Mouse (Mus musculus) stomach, postnatal 0 days (tissue): ENCODE data around the gene Tnnt1. TPM values are rescaled to one million over a fixed set of nuclear protein-coding genes. Genes with fewer than 3 reads are reported as not detected.

Experiments used
- ATAC-seq: fragments of 200-750 bp; cut with Nextera tagmentation; 2 replicates; pipeline ENCODE4 v1.8.0; 2017; ENCODE audit not compliant: low FRiP score, low TSS enrichment
- DNase-seq: peaks from one replicate; pipeline ENCODE4 v3.0.0-alpha.2; 2016; ENCODE audit warnings: low spot score
- H3K27ac ChIP-seq: fragments of 300-500 bp; sonication (generic); replicated peaks from 2 replicates; pipeline ENCODE4 v1.5.1; 2014; ENCODE audit warnings: mild to moderate bottlenecking, control low read depth
- H3K27me3 ChIP-seq: fragments of 300-500 bp; sonication (generic); 2 replicates; pipeline ENCODE4 v1.6.1; 2014; ENCODE audit warnings: low read length; ENCODE audit not compliant: control insufficient read depth, insufficient read depth
- H3K36me3 ChIP-seq: fragments of 300-500 bp; sonication (generic); 2 replicates; pipeline ENCODE4 v1.6.1; 2014; ENCODE audit warnings: low read length, mixed read lengths; ENCODE audit not compliant: control insufficient read depth, insufficient read depth
- H3K4me1 ChIP-seq: fragments of 300-500 bp; sonication (generic); replicated peaks from 2 replicates; pipeline ENCODE4 v1.6.1; 2014; ENCODE audit warnings: antibody characterized with exemption; ENCODE audit not compliant: control insufficient read depth, insufficient read depth
- H3K4me2 ChIP-seq: fragments of 300-500 bp; sonication (generic); replicated peaks from 2 replicates; pipeline ENCODE4 v1.6.1; 2014; ENCODE audit warnings: low read depth, mild to moderate bottlenecking, control low read depth, moderate library complexity
- H3K4me3 ChIP-seq: fragments of 300-500 bp; sonication (generic); 2 replicates; pipeline ENCODE4 v1.5.1; 2014; ENCODE audit warnings: low read depth, low read length, control low read depth
- H3K9ac ChIP-seq: fragments of 300-500 bp; sonication (generic); 2 replicates; pipeline ENCODE4 v1.6.1; 2014; ENCODE audit warnings: mild to moderate bottlenecking, low read length, control low read depth, mixed read lengths
- H3K9me3 ChIP-seq: fragments of 300-500 bp; sonication (generic); 2 replicates; pipeline ENCODE4 v1.6.1; 2016; ENCODE audit warnings: low read length; ENCODE audit not compliant: control insufficient read depth
- CTCF ChIP-seq: IDR thresholded peaks from 2 replicates; pipeline ENCODE4 v1.5.1; 2016; ENCODE audit warnings: antibody characterized with exemption, low read depth, mild to moderate bottlenecking, moderate library complexity
- EP300 ChIP-seq: optimal IDR thresholded peaks from 2 replicates; pipeline ENCODE3; 2016; ENCODE audit warnings: antibody characterized with exemption
- WGBS: fragments of 180-500 bp; shearing (Covaris S2); extraction: QIAGEN DNeasy Blood & Tissue Kit; methylation state at CpG from one replicate; pipeline ENCODE4 v1.1.7; 2014; 5-methylcytosine and 5-hydroxymethylcytosine counted together
- polyA plus RNA-seq: library from polyadenylated mRNA; unstranded; fragments of >200 nt; fragmentation: Nextera tagmentation; extraction: Ambion mirVana; gene quantifications from 2 replicates; pipeline ENCODE4 v1.2.1, GENCODE M21; 2015

Gene Tnnt1
- polyA plus RNA-seq, 1 experiment from 2014 or later = 15.5 TPM

DNA sequence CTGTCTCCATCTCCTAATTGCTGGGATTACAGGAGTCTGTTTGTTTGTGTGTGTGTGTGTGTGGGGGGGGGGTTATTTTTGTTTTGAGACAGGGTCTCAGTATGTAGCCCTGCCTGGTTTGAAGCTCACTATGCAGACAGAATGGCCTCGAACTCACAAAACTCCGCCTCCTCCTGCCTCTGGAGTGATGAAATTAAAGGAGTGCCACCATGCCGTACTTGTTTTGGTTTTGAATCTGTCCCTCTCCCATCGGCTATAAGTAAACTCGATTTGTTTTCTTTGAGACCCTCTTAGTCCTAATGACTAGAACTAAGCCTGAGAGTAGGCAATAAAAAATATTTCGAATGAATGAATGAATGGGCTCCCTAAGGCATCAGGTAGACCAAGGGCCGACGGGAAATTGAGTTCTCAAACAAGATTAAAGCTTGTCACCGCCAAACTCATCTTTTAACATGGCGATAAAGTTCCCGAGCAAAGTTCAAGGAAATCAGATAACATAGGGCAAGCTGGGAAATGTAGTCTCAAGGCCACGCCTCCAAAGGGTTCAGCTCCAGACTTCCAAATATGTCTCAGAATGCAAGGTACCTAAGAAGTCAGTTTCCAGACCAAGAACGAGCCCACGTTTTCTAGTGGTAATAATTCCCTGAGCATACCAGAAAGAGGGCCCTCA is 13.6 kb downstream of the Tnnt1 start:
- Histone ChIP-seq H3K4me2 (peak overlapping the region; percentile 72), H3K9ac (no peak overlapping the region), H3K9me3 (no peaks in the 10 kb centered on the region), H3K4me3 (peak overlapping the region; percentile 87), H3K27ac (0 out of 2 replicates have a peak overlapping the region, but pooled peaks have one; percentile 96), H3K4me1 (peaks cover 8% of the 10 kb centered on the region), H3K36me3 (no peaks in the 10 kb centered on the region), H3K27me3 (no peaks in the 10 kb centered on the region)
- ATAC-seq (no peak), DNase-seq (no peak)
- 9% methylated on average over 14 of the region's 14 CpGs for WGBS
- no peak for TF ChIP-seq EP300
- no peak for TF ChIP-seq CTCF

DNA sequence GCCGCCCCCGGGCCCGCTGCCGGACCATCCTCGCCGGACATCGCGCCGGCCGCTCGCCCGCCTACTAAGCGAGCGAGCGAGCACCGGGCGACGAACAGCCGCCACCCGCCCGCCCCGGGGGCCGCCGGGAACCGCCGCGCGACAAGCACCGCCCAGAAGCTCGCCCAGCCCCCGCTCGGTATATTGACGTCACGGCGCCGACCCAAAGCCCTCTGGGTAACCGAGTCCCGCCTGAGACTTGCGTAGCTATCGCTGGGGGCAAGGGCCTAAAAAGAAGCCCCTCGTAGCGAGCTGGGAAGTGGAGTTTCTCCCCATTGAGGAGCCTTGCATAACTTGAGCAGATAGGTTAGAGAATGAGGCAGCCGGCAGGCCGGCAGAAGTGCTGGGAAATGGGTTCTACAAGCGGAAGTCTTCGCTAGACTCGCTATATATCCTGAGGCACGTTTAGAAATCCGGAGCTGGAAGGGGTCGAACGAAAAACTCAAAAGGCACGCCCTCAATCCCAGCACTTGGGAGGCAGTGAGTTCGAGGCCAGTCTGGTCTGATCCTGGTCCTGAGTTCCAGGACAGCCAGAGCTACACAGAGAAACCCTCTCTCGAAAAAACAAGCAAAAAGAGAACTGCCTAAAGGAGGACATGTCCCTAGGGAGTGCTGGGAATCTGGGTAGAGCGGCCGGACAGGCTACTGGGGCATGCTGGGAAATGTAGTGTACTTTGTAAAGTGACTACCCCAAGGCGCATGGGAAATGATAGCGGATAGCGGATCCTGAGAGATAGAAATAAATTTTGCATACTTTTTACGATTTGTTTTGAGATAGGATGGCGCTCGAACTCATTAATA is 14.4 kb downstream of the Tnnt1 start, which contains the start of gene Ppp1r12c:
Gene Ppp1r12c (minus strand): TSS at position 123 of the 840 bp plus-strand sequence.
- peak; percentile 96 for DNase-seq

DNA sequence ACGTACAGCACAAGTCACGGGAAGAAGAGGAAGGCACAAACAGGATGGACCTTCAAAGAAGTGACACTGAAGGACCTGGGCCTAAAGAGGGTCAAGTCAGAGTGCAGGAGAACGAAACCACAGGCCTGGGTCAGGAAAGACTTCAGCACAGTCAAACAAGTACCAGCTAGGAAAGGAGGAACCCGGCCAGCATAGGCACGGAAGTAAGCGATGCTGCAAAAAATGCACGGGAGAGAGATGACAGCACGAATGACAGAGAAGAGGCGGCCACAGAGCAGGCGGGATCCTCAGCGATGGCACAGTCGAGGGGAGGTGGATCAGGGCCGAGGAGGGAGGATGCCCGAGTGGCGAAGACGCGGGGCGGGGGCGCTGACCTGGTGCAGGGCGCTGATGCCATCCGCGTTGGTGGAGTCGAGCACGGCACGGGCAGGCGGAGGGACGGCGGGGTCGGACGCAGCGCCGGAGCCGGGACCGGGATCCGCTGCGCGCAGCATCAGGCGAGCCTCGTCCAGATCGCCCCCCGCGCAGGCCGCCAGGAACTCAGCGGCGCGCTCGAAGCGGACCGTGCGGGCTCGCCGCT is 15.2 kb downstream of the Tnnt1 start:
- no peak for TF ChIP-seq EP300
- no peak for TF ChIP-seq CTCF
- Histone ChIP-seq H3K9ac (peak overlapping the region; percentile 98), H3K4me1 (peaks cover 8% of the 10 kb centered on the region), H3K36me3 (peaks cover 8% of the 10 kb centered on the region), H3K27me3 (no peaks in the 10 kb centered on the region), H3K9me3 (no peaks in the 10 kb centered on the region), H3K27ac (peak overlapping the region; percentile 96), H3K4me3 (peak overlapping the region; percentile 87), H3K4me2 (peak overlapping the region; percentile 72)
- WGBS = 1% methylated on average over 37 of the region's 52 CpGs
- DNase-seq (peak; percentile 50), ATAC-seq (peak; percentile 40)

More for the DNA sequence above, 14.4 kb downstream of the Tnnt1 start, which contains the start of gene Ppp1r12c:
- Histone ChIP-seq H3K27ac (peak within 1 kb of the TSS; percentile 96), H3K4me2 (peak within 1 kb of the TSS; percentile 72), H3K9me3 (no peaks in the 10 kb centered on the region), H3K4me3 (peak within 1 kb of the TSS; percentile 87), H3K36me3 (peaks cover under 1% of the 10 kb centered on the region; the same call in 1 of the 2 replicates), H3K4me1 (peaks cover 8% of the 10 kb centered on the region), H3K27me3 (no peaks in the 10 kb centered on the region), H3K9ac (peak within 1 kb of the TSS; percentile 98)
- peak; percentile 92 for ATAC-seq
- under 1% methylated on average over 61 of the region's 62 CpGs for WGBS
- TF ChIP-seq EP300 (no peak), CTCF (no peak)

DNA sequence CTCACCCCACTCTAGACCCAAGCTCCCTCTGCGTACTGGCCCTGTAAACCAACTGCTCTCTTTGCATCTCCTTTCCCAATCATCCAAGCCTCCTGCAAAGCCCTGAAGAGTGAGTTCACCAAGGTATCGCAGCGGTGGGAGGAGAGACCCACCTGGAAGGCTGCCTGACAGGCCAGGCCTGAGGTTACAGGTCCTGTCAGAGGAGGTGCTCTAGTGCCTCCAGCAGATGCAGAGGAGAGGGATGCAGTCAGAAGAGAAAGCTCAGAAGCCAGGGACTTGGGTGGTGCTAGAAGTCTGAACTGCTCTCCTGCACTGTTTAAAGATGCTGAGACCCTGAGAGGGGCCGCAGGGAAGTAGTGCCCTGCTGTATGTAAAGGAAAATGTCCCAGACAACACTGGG is 17.1 kb downstream of the Tnnt1 start:
- Histone ChIP-seq H3K4me2 (peak overlapping the region; percentile 72), H3K4me3 (peak overlapping the region; percentile 87; the same call in 1 of the 2 replicates), H3K27me3 (no peaks in the 10 kb centered on the region), H3K9me3 (no peaks in the 10 kb centered on the region), H3K9ac (peak overlapping the region; percentile 54), H3K4me1 (peaks cover 8% of the 10 kb centered on the region), H3K36me3 (peaks cover 10% of the 10 kb centered on the region), H3K27ac (peak overlapping the region; percentile 81)
- TF ChIP-seq EP300 (no peak), CTCF (no peak)
- WGBS = 75% methylated on average over 4 of the region's 4 CpGs
- DNase-seq (no peak), ATAC-seq (no peak)

DNA sequence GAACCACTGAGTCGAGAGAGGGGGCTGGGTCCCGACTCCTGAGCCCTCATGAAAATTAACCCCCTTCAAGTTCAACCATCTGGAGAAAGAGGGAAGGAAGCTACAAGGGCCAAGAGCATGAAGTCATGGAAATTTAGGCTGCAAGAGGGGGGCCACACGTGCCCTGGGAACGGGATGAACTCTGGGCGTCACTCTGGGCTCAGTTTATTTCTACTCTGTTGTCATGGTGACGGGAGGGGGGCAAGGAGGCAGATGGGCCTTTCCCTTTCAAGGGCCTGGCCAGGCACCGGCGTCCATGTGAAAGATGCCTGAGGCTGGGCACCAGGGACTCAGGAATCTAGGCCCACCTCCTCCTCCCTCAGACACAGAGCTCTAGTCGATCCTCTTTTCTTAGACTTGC is 17.9 kb downstream of the Tnnt1 start:
- H3K9me3 ChIP-seq = no peaks in the 10 kb centered on the region
- peaks cover 8% of the 10 kb centered on the region for H3K4me1 ChIP-seq
- H3K27ac ChIP-seq = peak overlapping the region; percentile 81
- no peak for TF ChIP-seq CTCF
- peak; percentile 59 for TF ChIP-seq EP300
- ATAC-seq = peak; percentile 60; the same call in 1 of the 2 replicates
- H3K4me3 ChIP-seq = peak overlapping the region; percentile 87; the same call in 1 of the 2 replicates
- H3K9ac ChIP-seq = peak overlapping the region; percentile 54; the same call in 1 of the 2 replicates
- peaks cover 10% of the 10 kb centered on the region for H3K36me3 ChIP-seq
- peak overlapping the region; percentile 72 for H3K4me2 ChIP-seq
- peak; percentile 64 for DNase-seq
- WGBS = 26% methylated on average over 9 of the region's 9 CpGs
- no peaks in the 10 kb centered on the region for H3K27me3 ChIP-seq
